Mouse (Mus musculus): Measurements from ENCODE around the gene Lypd3.

The Lypd3 gene

GRCm38 (mm10) chr7:24636264-24636663 is at the start of gene Lypd3:
Gene Lypd3, plus strand, starts transcription at chr7:24636550.
- DNase-seq (ENCODE audit: low spot score in 2 of 2): no peak

DNA sequence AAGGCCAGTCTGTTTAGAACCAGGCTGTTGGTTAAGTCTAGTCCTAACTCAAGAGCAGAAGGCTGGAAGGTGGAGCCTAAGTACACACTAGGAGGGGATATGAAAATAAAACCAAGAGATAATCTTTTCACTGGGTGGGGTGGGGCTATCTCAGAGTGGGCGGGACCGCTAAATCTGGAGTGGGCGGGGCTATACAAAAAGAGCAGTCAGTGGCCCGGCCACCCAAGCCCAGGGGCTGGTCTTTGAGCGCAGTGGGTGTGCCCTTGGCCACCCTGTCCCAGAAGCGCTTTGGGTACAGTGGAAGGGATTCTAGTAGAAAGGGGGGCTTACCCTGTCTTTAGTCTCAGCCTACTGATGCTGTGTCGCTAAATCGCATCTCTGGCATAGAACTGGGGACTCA is 49.5 kb upstream of the Lypd3 start:
- DNase-seq (ENCODE audit: low spot score in 2 of 2): no peak

- no peak for DNase-seq (ENCODE audit: low spot score in 2 of 2)
These were observed 48.8 kb upstream of the Lypd3 start, which contains the start of the genes Ethe1 and Zfp575 for GRCm38 (mm10) chr7:24587330-24588105. Gene Ethe1, plus strand, starts transcription at chr7:24587543. Gene Zfp575, minus strand, starts transcription at chr7:24587641.

DNA sequence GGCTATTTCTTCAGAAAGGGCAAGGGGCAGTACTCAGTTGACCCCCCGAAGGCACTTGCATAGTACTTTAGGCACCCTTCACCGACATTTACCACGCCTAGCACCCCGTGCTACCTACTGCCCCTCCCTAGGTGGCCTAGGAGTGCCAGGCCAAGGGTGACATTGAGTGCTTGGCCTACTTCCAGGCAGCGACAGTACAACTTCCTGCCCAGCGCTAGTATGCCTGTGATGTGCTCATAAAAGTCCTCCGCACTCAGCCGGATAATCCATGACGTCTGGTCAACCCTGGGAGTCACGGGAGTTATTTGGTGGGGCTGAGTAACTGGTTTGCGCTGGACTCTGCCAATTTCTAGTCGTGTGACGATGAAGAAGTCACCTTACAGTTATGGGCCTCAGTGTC is 48.0 kb upstream of the Lypd3 start:
- no peak for DNase-seq (ENCODE audit: low spot score in 2 of 2)

DNA sequence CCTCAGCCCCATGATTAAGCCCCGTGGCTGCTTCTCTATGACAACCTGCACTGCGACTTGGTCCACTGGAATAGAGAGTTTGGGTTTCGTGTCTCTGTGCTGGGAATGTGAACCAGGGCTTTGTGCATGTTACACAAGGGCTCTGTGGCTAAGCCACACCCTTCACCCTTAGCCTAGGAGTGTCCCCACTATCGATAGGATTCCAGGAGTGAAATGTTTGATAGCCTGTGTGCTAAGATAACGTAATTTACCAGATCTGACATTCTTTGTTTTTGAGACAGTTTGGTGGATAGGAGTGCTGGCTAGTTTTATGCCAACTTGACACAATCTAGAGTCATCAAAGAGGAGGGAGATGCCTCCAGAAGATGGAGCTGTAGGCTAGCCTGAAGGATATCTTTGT is 44.6 kb upstream of the Lypd3 start:
- DNase-seq (ENCODE audit: low spot score in 2 of 2): no peak

GRCm38 (mm10) chr7:24592163-24592562 is 44.2 kb upstream of the Lypd3 start:
- no peak for DNase-seq (ENCODE audit: low spot score in 2 of 2)

GRCm38 (mm10) chr7:24592781-24593180 is 43.6 kb upstream of the Lypd3 start:
- DNase-seq (ENCODE audit: low spot score in 2 of 2): no peak

- peak; percentile 80 to 83 for DNase-seq (ENCODE audit: low spot score in 2 of 2)
These were observed 42.6 kb upstream of the Lypd3 start for GRCm38 (mm10) chr7:24593621-24594308.

DNA sequence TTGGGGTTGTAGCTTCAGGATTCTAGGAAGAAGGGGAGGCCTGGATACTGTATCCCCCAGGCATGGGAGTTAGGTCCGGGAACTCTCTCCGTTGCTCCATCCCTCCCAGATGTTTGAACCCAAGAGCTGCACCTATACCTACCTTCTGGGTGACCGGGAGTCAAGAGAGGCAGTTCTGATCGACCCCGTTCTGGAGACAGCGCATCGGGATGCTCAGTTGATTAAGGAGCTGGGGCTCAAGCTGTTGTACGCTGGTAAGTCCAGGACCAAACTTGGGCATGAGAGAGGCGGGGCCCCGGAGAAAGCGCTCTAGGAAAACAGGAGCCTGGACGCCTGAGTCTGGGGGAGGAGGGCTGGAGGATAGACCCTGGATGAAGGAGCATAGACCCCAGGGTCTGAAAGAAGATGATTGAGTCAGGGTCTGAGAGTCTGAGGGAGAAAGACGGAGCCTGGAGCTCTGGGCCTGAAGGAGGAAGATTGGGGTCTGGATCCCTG is 42.0 kb upstream of the Lypd3 start:
- DNase-seq (ENCODE audit: low spot score in 2 of 2): no peak

GRCm38 (mm10) chr7:24595464-24595863 is 40.9 kb upstream of the Lypd3 start:
- no peak for DNase-seq (ENCODE audit: low spot score in 2 of 2)

GRCm38 (mm10) chr7:24598121-24598520 is 38.2 kb upstream of the Lypd3 start:
- DNase-seq (ENCODE audit: low spot score in 2 of 2): no peak

DNA sequence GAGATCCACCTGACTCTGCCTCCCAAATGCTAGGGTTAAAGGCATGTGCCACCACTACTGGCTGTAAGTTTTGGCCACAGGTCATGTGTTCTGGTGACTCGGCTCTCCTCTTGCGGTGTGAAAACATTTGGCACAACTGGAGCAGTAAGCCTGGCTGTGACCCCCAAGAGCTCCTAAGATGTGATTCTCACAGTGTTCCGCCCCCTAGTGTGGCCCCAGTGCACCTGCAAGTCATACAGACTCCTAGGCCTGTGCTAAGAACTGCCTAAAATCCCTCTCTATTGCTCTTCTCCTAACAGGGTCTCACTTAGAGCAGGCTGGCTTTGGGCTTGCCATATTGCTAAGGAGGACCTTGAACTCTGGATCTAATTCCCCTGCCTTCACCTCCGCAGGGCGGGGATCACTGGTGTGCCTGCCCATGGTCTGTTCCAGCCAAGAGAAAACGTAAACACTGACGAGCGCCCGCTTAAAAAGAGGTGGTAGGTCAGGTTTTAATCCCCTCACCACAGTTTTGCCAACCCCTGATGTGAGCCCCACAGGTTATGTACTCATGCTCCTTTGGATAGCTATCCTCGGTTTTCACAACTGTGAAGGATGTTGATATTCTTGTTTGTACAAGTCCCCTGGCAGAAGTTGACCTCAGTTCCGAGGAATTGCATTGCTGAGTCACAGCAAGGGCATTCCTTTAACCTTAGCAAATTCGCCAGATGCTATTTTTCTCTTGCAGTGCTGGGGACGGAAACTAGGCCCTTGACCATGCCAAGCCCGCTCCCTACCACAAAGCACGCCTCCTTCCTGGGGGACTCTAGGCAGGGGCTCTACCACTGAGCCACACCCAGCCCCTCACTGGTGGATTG is 36.9 kb upstream of the Lypd3 start:
- no peak for DNase-seq (ENCODE audit: low spot score in 2 of 2)

- DNase-seq (ENCODE audit: low spot score in 2 of 2): peak; percentile 87 to 89
These were observed 35.3 kb upstream of the Lypd3 start for GRCm38 (mm10) chr7:24600941-24601597.

DNA sequence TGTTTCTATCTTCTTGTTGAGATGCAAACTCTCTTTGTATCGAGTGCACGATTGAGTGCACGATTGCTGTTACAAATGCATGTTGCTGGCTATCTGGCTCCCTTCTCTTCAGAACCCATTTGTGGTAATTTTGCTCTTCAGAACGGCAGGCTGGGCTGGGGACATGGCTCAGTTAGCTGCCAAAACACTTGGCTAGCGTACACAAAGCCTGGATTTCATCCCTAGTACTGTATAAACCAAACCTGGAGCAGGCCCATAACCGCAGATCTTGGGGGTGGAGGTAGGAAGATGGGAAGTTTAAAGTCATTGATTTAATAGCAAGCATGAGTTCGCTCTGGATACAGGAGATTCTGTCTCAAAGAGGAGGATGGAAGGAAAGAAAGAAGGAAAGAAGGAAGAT is 30.8 kb upstream of the Lypd3 start:
- DNase-seq (ENCODE audit: low spot score in 2 of 2): no peak

DNA sequence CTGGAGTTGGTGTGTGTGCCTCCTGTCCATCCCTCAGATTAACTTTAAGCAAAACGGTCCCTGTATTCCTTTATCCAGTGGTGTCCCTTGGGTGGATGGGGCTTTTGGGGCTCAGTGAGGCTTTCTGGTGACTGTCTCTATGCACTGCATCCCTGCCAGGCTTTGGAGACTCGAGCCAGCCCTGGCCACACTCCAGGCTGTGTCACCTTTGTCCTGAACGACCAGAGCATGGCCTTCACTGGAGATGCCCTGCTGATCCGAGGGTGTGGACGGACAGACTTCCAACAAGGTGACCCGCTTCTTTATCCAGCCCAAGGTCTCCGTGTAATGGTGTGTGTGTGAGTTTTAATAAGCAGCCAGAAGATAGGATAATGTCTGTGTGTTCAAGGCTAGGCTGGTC is 30.3 kb upstream of the Lypd3 start:
- DNase-seq (ENCODE audit: low spot score in 2 of 2): no peak

- peak; percentile 89 to 90 for DNase-seq (ENCODE audit: low spot score in 2 of 2)
These were observed 28.3 kb upstream of the Lypd3 start for GRCm38 (mm10) chr7:24608017-24608416.

- DNase-seq (ENCODE audit: low spot score in 2 of 2): peak; percentile 43 to 50
These were observed 27.8 kb upstream of the Lypd3 start for GRCm38 (mm10) chr7:24608561-24608960.

- DNase-seq (ENCODE audit: low spot score in 2 of 2): peak; percentile 71 to 78
These were observed 26.0 kb upstream of the Lypd3 start, which contains the start of gene Phldb3 for GRCm38 (mm10) chr7:24610144-24610878. Gene Phldb3, plus strand, starts transcription at chr7:24610763.

GRCm38 (mm10) chr7:24610879-24611494 is 25.4 kb upstream of the Lypd3 start:
- DNase-seq (ENCODE audit: low spot score in 2 of 2): peak; percentile 92 to 94

GRCm38 (mm10) chr7:24611709-24612108 is 24.6 kb upstream of the Lypd3 start:
- DNase-seq (ENCODE audit: low spot score in 2 of 2): no peak
